Mouse (Mus musculus): ENCODE measurements around the gene Sun1.

The Sun1 gene

GRCm38 (mm10) chr5:139285383-139286067 lies 85.1 kb downstream of the Sun1 start:
- no peak for ATAC-seq (ENCODE audit: low TSS enrichment)

GRCm38 (mm10) chr5:139286142-139286941 lies 85.9 kb downstream of the Sun1 start:
- ATAC-seq (ENCODE audit: low TSS enrichment), result no peak

GRCm38 (mm10) chr5:139287099-139287498 lies 86.7 kb downstream of the Sun1 start:
- ATAC-seq (ENCODE audit: low TSS enrichment), result no peak

- ATAC-seq (ENCODE audit: low TSS enrichment), result no peak
Observed at GRCm38 (mm10) chr5:139287787-139288186, 87.3 kb downstream of the Sun1 start.

- peak; percentile 39 for ATAC-seq (ENCODE audit: low TSS enrichment)
Observed at GRCm38 (mm10) chr5:139288591-139288990, 88.2 kb downstream of the Sun1 start.

GRCm38 (mm10) chr5:139290467-139291259 lies 90.2 kb downstream of the Sun1 start:
- ATAC-seq (ENCODE audit: low TSS enrichment), result no peak

- no peak for ATAC-seq (ENCODE audit: low TSS enrichment)
Observed at GRCm38 (mm10) chr5:139291811-139292560, 91.5 kb downstream of the Sun1 start.

DNA sequence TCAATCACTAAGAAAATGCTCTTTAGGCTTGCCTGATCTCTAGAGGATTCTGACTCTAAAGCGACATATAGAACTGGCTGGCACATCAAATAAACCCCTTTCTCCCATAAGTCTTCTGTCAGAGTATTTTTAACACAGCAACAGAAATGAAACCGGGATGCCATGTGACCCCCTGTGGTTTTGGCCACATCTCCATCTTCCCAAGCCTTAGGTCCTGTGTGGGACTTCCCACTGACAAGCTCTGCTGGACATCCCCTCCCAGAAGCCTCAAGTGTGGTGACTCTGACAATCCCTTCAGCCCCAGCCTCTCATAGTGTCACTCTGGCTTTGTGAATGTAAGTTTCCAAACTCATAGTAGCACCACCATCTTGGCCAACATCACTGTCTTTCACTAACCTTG lies 93.7 kb downstream of the Sun1 start:
- no peak for ATAC-seq (ENCODE audit: low TSS enrichment)

DNA sequence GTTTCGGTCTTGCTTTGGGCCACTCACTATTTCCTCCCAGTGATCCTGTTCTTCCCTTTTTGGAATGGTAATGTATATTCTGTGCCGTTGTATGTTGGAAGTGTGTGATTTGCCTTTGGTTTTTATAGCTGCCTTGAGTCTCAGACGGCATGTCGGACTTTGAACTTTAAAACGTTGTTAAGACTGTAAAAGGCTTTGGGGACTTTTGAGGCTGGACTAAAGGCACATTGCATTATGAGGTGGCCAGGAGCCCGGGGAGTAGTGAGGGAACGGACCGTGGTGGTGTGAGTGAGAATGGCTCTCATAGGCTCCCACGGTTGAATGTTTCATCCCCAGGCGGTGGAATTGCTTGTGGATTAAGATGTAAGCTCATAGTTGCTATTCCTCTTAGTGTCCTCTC lies 96.7 kb downstream of the Sun1 start:
- ATAC-seq (ENCODE audit: low TSS enrichment), result no peak

- ATAC-seq (ENCODE audit: low TSS enrichment), result no peak
Observed at GRCm38 (mm10) chr5:139297745-139298144, 97.3 kb downstream of the Sun1 start.
